Mouse (Mus musculus) stomach, postnatal 0 days (tissue): ENCODE measurements around the gene Gm14444.
"Not testable (repeated sequence)": the region's sequence is repeated elsewhere in the genome, so short reads cannot be mapped to it uniquely, and the experiment has no call there.

Source experiments
- CTCF ChIP-seq: IDR thresholded peaks from 2 replicates; pipeline ENCODE4 v1.5.1; 2016; ENCODE audit warnings: antibody characterized with exemption, low read depth, mild to moderate bottlenecking, moderate library complexity
- EP300 ChIP-seq: optimal IDR thresholded peaks from 2 replicates; pipeline ENCODE3; 2016; ENCODE audit warnings: antibody characterized with exemption

- not testable (repeated sequence) for TF ChIP-seq EP300, CTCF
These were observed 34.2 kb downstream of the Gm14444 start for GRCm38 (mm10) chr2:175044268-175044667.
